Mouse (Mus musculus): ENCODE data around the gene Pik3r5.

DNA sequence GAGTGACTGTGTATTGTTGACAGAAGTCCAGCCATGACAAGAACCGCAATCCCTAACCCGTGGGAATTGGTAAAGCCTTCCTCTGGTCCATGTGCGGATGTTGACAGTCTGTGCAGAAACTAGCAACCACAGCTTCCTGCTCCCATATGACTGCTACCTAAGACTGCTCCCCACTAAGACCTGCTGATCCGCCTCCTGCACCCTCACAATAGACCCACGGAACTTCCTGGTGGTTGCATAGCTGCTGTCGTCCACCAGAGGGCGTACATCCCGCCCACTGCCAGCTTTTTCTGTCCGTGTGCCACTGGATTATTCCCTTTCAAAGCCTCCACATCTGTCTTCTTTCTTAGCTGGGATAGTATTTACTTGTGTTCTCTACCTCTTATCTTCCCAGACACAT, 14.1 kb upstream of the Pik3r5 start:
- no peak for TF ChIP-seq KAT2A (IDR thresholded peaks at IDR 0.05; ENCODE audit: insufficient replicate concordance, low read length)
- TF ChIP-seq ZMIZ1 (IDR thresholded peaks at IDR 0.05; ENCODE audit: low read depth, low read length): no peak
- no peak for TF ChIP-seq MAX (IDR thresholded peaks at IDR 0.05; ENCODE audit: low read length)
- peak; percentile 8; the same call in 1 of the 2 replicates for TF ChIP-seq ZC3H11A (IDR thresholded peaks at IDR 0.05; ENCODE audit: low read depth, low read length)
- no peak for TF ChIP-seq TBP (conservative IDR thresholded peaks at IDR 0.05; ENCODE audit: low read depth, low read length)
- no peak for TF ChIP-seq POLR2A (IDR thresholded peaks at IDR 0.05; ENCODE audit: low read depth, low read length)
- no peak for TF ChIP-seq EP300 (IDR thresholded peaks at IDR 0.05; ENCODE audit: low read length)
- TF ChIP-seq CTCF (conservative IDR thresholded peaks at IDR 0.05 in 1 of 2, IDR thresholded peaks at IDR 0.05 in 1 of 2; ENCODE audit: low read depth in 2 of 2, low read length in 2 of 2): peak; percentile 94 to 98
- no peak for TF ChIP-seq ZKSCAN1 (IDR thresholded peaks at IDR 0.05; ENCODE audit: borderline replicate concordance, low read depth, low read length)
- no peak for TF ChIP-seq CHD2 (IDR thresholded peaks at IDR 0.05; ENCODE audit: low read length)
- TF ChIP-seq TCF12 (IDR thresholded peaks at IDR 0.05; ENCODE audit: low read depth, low read length): no peak
- no peak for TF ChIP-seq MAFK (IDR thresholded peaks at IDR 0.05; ENCODE audit: insufficient replicate concordance, low read length)
- TF ChIP-seq GABPA (IDR thresholded peaks at IDR 0.05; ENCODE audit: insufficient replicate concordance, low read depth, low read length): no peak

All from CH12.LX (cell line).